Mouse (Mus musculus): Measurements from ENCODE around the gene Unc13a. TPM values are rescaled to one million over a fixed set of nuclear protein-coding genes. Genes with fewer than 3 reads are reported as not detected.

Unc13a gene
- polyA plus RNA-seq, 1 experiment from 2014 or later: 0.59 TPM

GRCm38 (mm10) chr8:71591017-71591416 is 80.5 kb downstream of the Unc13a start:
- H3K27ac ChIP-seq (replicated peaks; ENCODE audit: low read depth, low read length): no peak overlapping the region
- DNase-seq (ENCODE audit: low spot score): no peak
- WGBS: 36% methylated on average over 5 of the region's 5 CpGs
- no peaks in the 10 kb centered on the region for H3K36me3 ChIP-seq (ENCODE audit: control insufficient read depth, insufficient read depth, low read length)
- peaks cover 5% of the 10 kb centered on the region for H3K4me1 ChIP-seq (ENCODE audit: control insufficient read depth, insufficient read depth, low read length)
- no peaks in the 10 kb centered on the region for H3K9me3 ChIP-seq (ENCODE audit: control insufficient read depth, low read length)
- H3K27me3 ChIP-seq (ENCODE audit: control insufficient read depth, insufficient read depth, low read length): no peaks in the 10 kb centered on the region
- peak overlapping the region; percentile 92 for H3K4me2 ChIP-seq (ENCODE audit: low read depth, severe bottlenecking)
- ATAC-seq (ENCODE audit: insufficient number of reproducible peaks, low FRiP score, low TSS enrichment, low read depth): no peak
- peak overlapping the region; percentile 96 for H3K9ac ChIP-seq (ENCODE audit: low read length)
- peak overlapping the region; percentile 92 for H3K4me3 ChIP-seq (ENCODE audit: low read depth, low read length)

- H3K4me3 ChIP-seq (ENCODE audit: low read depth, low read length): no peak overlapping the region
- no peaks in the 10 kb centered on the region for H3K9me3 ChIP-seq (ENCODE audit: control insufficient read depth, low read length)
- H3K27me3 ChIP-seq (ENCODE audit: control insufficient read depth, insufficient read depth, low read length): no peaks in the 10 kb centered on the region
- DNase-seq (ENCODE audit: low spot score): no peak
- H3K4me2 ChIP-seq (ENCODE audit: low read depth, severe bottlenecking): no peak overlapping the region
- H3K4me1 ChIP-seq (ENCODE audit: control insufficient read depth, insufficient read depth, low read length): peaks cover 5% of the 10 kb centered on the region
- no peak overlapping the region for H3K27ac ChIP-seq (replicated peaks; ENCODE audit: low read depth, low read length)
- no peak for ATAC-seq (ENCODE audit: insufficient number of reproducible peaks, low FRiP score, low TSS enrichment, low read depth)
- 75% methylated on average over 3 of the region's 3 CpGs for WGBS
- H3K36me3 ChIP-seq (ENCODE audit: control insufficient read depth, insufficient read depth, low read length): no peaks in the 10 kb centered on the region
- no peak overlapping the region for H3K9ac ChIP-seq (ENCODE audit: low read length)
Observed at GRCm38 (mm10) chr8:71588762-71589161, 82.8 kb downstream of the Unc13a start.

GRCm38 (mm10) chr8:71586891-71587290 is 84.7 kb downstream of the Unc13a start:
- no peak overlapping the region for H3K27ac ChIP-seq (replicated peaks; ENCODE audit: low read depth, low read length)
- no peaks in the 10 kb centered on the region for H3K4me1 ChIP-seq (ENCODE audit: control insufficient read depth, insufficient read depth, low read length)
- WGBS: 72% methylated on average over 2 of the region's 2 CpGs
- H3K9me3 ChIP-seq (ENCODE audit: control insufficient read depth, low read length): no peaks in the 10 kb centered on the region
- no peak overlapping the region for H3K4me3 ChIP-seq (ENCODE audit: low read depth, low read length)
- ATAC-seq (ENCODE audit: insufficient number of reproducible peaks, low FRiP score, low TSS enrichment, low read depth): no peak
- H3K27me3 ChIP-seq (ENCODE audit: control insufficient read depth, insufficient read depth, low read length): no peaks in the 10 kb centered on the region
- no peak overlapping the region for H3K4me2 ChIP-seq (ENCODE audit: low read depth, severe bottlenecking)
- H3K36me3 ChIP-seq (ENCODE audit: control insufficient read depth, insufficient read depth, low read length): no peaks in the 10 kb centered on the region
- peak; percentile 67 for DNase-seq (ENCODE audit: low spot score)
- no peak overlapping the region for H3K9ac ChIP-seq (ENCODE audit: low read length)

- H3K4me1 ChIP-seq (ENCODE audit: control insufficient read depth, insufficient read depth, low read length): no peaks in the 10 kb centered on the region
- H3K4me2 ChIP-seq (ENCODE audit: low read depth, severe bottlenecking): no peak overlapping the region
- H3K27ac ChIP-seq (replicated peaks; ENCODE audit: low read depth, low read length): no peak overlapping the region
- H3K36me3 ChIP-seq (ENCODE audit: control insufficient read depth, insufficient read depth, low read length): no peaks in the 10 kb centered on the region
- ATAC-seq (ENCODE audit: insufficient number of reproducible peaks, low FRiP score, low TSS enrichment, low read depth) (no peak), DNase-seq (ENCODE audit: low spot score) (no peak)
- no peaks in the 10 kb centered on the region for H3K27me3 ChIP-seq (ENCODE audit: control insufficient read depth, insufficient read depth, low read length)
- 46% methylated on average over 9 of the region's 9 CpGs for WGBS
- no peaks in the 10 kb centered on the region for H3K9me3 ChIP-seq (ENCODE audit: control insufficient read depth, low read length)
- no peak overlapping the region for H3K9ac ChIP-seq (ENCODE audit: low read length)
- no peak overlapping the region for H3K4me3 ChIP-seq (ENCODE audit: low read depth, low read length)
Observed at GRCm38 (mm10) chr8:71580201-71580600, 91.4 kb downstream of the Unc13a start.

GRCm38 (mm10) chr8:71579476-71579875 is 92.1 kb downstream of the Unc13a start:
- no peaks in the 10 kb centered on the region for H3K9me3 ChIP-seq (ENCODE audit: control insufficient read depth, low read length)
- H3K4me3 ChIP-seq (ENCODE audit: low read depth, low read length): no peak overlapping the region
- DNase-seq (ENCODE audit: low spot score): no peak
- no peak for ATAC-seq (ENCODE audit: insufficient number of reproducible peaks, low FRiP score, low TSS enrichment, low read depth)
- no peak overlapping the region for H3K9ac ChIP-seq (ENCODE audit: low read length)
- 90% methylated on average over 14 of the region's 14 CpGs for WGBS
- H3K4me2 ChIP-seq (ENCODE audit: low read depth, severe bottlenecking): no peak overlapping the region
- H3K36me3 ChIP-seq (ENCODE audit: control insufficient read depth, insufficient read depth, low read length): no peaks in the 10 kb centered on the region
- H3K27ac ChIP-seq (replicated peaks; ENCODE audit: low read depth, low read length): no peak overlapping the region
- no peaks in the 10 kb centered on the region for H3K27me3 ChIP-seq (ENCODE audit: control insufficient read depth, insufficient read depth, low read length)
- no peaks in the 10 kb centered on the region for H3K4me1 ChIP-seq (ENCODE audit: control insufficient read depth, insufficient read depth, low read length)

- DNase-seq (ENCODE audit: low spot score) (no peak), ATAC-seq (ENCODE audit: insufficient number of reproducible peaks, low FRiP score, low TSS enrichment, low read depth) (no peak)
- 61% methylated on average over 1 of the region's 1 CpGs for WGBS
- Histone ChIP-seq H3K9me3 (ENCODE audit: control insufficient read depth, low read length) (no peaks in the 10 kb centered on the region), H3K4me2 (ENCODE audit: low read depth, severe bottlenecking) (no peak overlapping the region), H3K36me3 (ENCODE audit: control insufficient read depth, insufficient read depth, low read length) (no peaks in the 10 kb centered on the region), H3K27ac (replicated peaks; ENCODE audit: low read depth, low read length) (no peak overlapping the region), H3K4me1 (ENCODE audit: control insufficient read depth, insufficient read depth, low read length) (no peaks in the 10 kb centered on the region), H3K9ac (ENCODE audit: low read length) (no peak overlapping the region), H3K27me3 (ENCODE audit: control insufficient read depth, insufficient read depth, low read length) (no peaks in the 10 kb centered on the region), H3K4me3 (ENCODE audit: low read depth, low read length) (no peak overlapping the region)
Observed at GRCm38 (mm10) chr8:71579009-71579408, 92.5 kb downstream of the Unc13a start.

- H3K9ac ChIP-seq (ENCODE audit: low read length): no peak overlapping the region
- no peaks in the 10 kb centered on the region for H3K9me3 ChIP-seq (ENCODE audit: control insufficient read depth, low read length)
- no peak for ATAC-seq (ENCODE audit: insufficient number of reproducible peaks, low FRiP score, low TSS enrichment, low read depth)
Observed at GRCm38 (mm10) chr8:71577856-71578387, 93.6 kb downstream of the Unc13a start.

GRCm38 (mm10) chr8:71575020-71575419 is 96.5 kb downstream of the Unc13a start:
- DNase-seq (ENCODE audit: low spot score) (no peak), ATAC-seq (ENCODE audit: insufficient number of reproducible peaks, low FRiP score, low TSS enrichment, low read depth) (no peak)
- Histone ChIP-seq H3K27ac (replicated peaks; ENCODE audit: low read depth, low read length) (no peak overlapping the region), H3K27me3 (ENCODE audit: control insufficient read depth, insufficient read depth, low read length) (no peaks in the 10 kb centered on the region), H3K9me3 (ENCODE audit: control insufficient read depth, low read length) (no peaks in the 10 kb centered on the region), H3K9ac (ENCODE audit: low read length) (no peak overlapping the region), H3K36me3 (ENCODE audit: control insufficient read depth, insufficient read depth, low read length) (no peaks in the 10 kb centered on the region), H3K4me2 (ENCODE audit: low read depth, severe bottlenecking) (no peak overlapping the region), H3K4me3 (ENCODE audit: low read depth, low read length) (no peak overlapping the region), H3K4me1 (ENCODE audit: control insufficient read depth, insufficient read depth, low read length) (0 out of 2 replicates have a peak, but pooled peaks cover 3% of the 10 kb centered on the region)
- 74% methylated on average over 1 of the region's 1 CpGs for WGBS

More at GRCm38 (mm10) chr8:71577856-71578387, 93.6 kb downstream of the Unc13a start:
- WGBS: 80% methylated on average over 4 of the region's 4 CpGs
- no peak overlapping the region for H3K27ac ChIP-seq (replicated peaks; ENCODE audit: low read depth, low read length)
- no peak for DNase-seq (ENCODE audit: low spot score)
- H3K27me3 ChIP-seq (ENCODE audit: control insufficient read depth, insufficient read depth, low read length): no peaks in the 10 kb centered on the region
- H3K36me3 ChIP-seq (ENCODE audit: control insufficient read depth, insufficient read depth, low read length): no peaks in the 10 kb centered on the region
- no peaks in the 10 kb centered on the region for H3K4me1 ChIP-seq (ENCODE audit: control insufficient read depth, insufficient read depth, low read length)
- H3K4me2 ChIP-seq (ENCODE audit: low read depth, severe bottlenecking): no peak overlapping the region
- no peak overlapping the region for H3K4me3 ChIP-seq (ENCODE audit: low read depth, low read length)

- Histone ChIP-seq H3K4me3 (ENCODE audit: low read depth, low read length) (no peak overlapping the region), H3K9ac (ENCODE audit: low read length) (no peak overlapping the region), H3K4me2 (ENCODE audit: low read depth, severe bottlenecking) (no peak overlapping the region), H3K27me3 (ENCODE audit: control insufficient read depth, insufficient read depth, low read length) (no peaks in the 10 kb centered on the region), H3K36me3 (ENCODE audit: control insufficient read depth, insufficient read depth, low read length) (no peaks in the 10 kb centered on the region), H3K9me3 (ENCODE audit: control insufficient read depth, low read length) (no peaks in the 10 kb centered on the region), H3K27ac (replicated peaks; ENCODE audit: low read depth, low read length) (no peak overlapping the region), H3K4me1 (ENCODE audit: control insufficient read depth, insufficient read depth, low read length) (0 out of 2 replicates have a peak, but pooled peaks cover 3% of the 10 kb centered on the region)
- whole genome bisulfite sequencing: 76% methylated on average over 7 of the region's 7 CpGs
- ATAC-seq (ENCODE audit: insufficient number of reproducible peaks, low FRiP score, low TSS enrichment, low read depth) (no peak), DNase-seq (ENCODE audit: low spot score) (no peak)
Observed at GRCm38 (mm10) chr8:71574426-71574825, 97.1 kb downstream of the Unc13a start.

Data from limb, embryonic 11.5 days (tissue).